Mouse (Mus musculus): Measurements from ENCODE around the gene Scfd2. TPM values are rescaled to one million over a fixed set of nuclear protein-coding genes. Genes with fewer than 3 reads are reported as not detected.

The Scfd2 gene
- polyA plus RNA-seq, 1 experiment from 2014 or later, result 17.7 TPM

GRCm38 (mm10) chr5:74240926-74241680 lies 290.5 kb downstream of the Scfd2 start:
- no peak overlapping the region for H3K4me3 ChIP-seq (ENCODE audit: low read length)
- no peaks in the 10 kb centered on the region for H3K36me3 ChIP-seq (ENCODE audit: control insufficient read depth, insufficient read depth, low read length)
- no peaks in the 10 kb centered on the region for H3K9me3 ChIP-seq (ENCODE audit: control insufficient read depth, low read length)
- H3K9ac ChIP-seq (ENCODE audit: low read depth, low read length), result no peak overlapping the region
- H3K4me2 ChIP-seq (ENCODE audit: low read depth, low read length), result no peak overlapping the region
- no peak for ATAC-seq
- no peaks in the 10 kb centered on the region for H3K27me3 ChIP-seq (replicated peaks; ENCODE audit: control insufficient read depth, insufficient read depth, low read length)
- H3K4me1 ChIP-seq (ENCODE audit: control insufficient read depth, insufficient read depth, low read length), result peaks cover 11% of the 10 kb centered on the region; the same call in 1 of the 2 replicates
- H3K27ac ChIP-seq (ENCODE audit: low read length), result no peak overlapping the region
- 68% methylated on average over 13 of the region's 13 CpGs for WGBS

- H3K4me3 ChIP-seq (ENCODE audit: low read length), result no peak overlapping the region
- 38% methylated on average over 8 of the region's 8 CpGs for WGBS
- H3K4me1 ChIP-seq (ENCODE audit: control insufficient read depth, insufficient read depth, low read length), result peaks cover 11% of the 10 kb centered on the region; the same call in 1 of the 2 replicates
- peak; percentile 79 for ATAC-seq
- no peak overlapping the region for H3K27ac ChIP-seq (ENCODE audit: low read length)
- no peak overlapping the region for H3K9ac ChIP-seq (ENCODE audit: low read depth, low read length)
- H3K9me3 ChIP-seq (ENCODE audit: control insufficient read depth, low read length), result no peaks in the 10 kb centered on the region
- no peaks in the 10 kb centered on the region for H3K36me3 ChIP-seq (ENCODE audit: control insufficient read depth, insufficient read depth, low read length)
- H3K4me2 ChIP-seq (ENCODE audit: low read depth, low read length), result no peak overlapping the region
- H3K27me3 ChIP-seq (replicated peaks; ENCODE audit: control insufficient read depth, insufficient read depth, low read length), result no peaks in the 10 kb centered on the region
These were observed 291.3 kb downstream of the Scfd2 start for GRCm38 (mm10) chr5:74240298-74240697.

- H3K36me3 ChIP-seq (ENCODE audit: control insufficient read depth, insufficient read depth, low read length), result no peaks in the 10 kb centered on the region
- no peak overlapping the region for H3K4me2 ChIP-seq (ENCODE audit: low read depth, low read length)
- H3K9me3 ChIP-seq (ENCODE audit: control insufficient read depth, low read length), result no peaks in the 10 kb centered on the region
- no peak overlapping the region for H3K9ac ChIP-seq (ENCODE audit: low read depth, low read length)
- 93% methylated on average over 1 of the region's 1 CpGs for WGBS
- no peak for ATAC-seq
- no peak overlapping the region for H3K27ac ChIP-seq (ENCODE audit: low read length)
- H3K4me3 ChIP-seq (ENCODE audit: low read length), result no peak overlapping the region
- H3K4me1 ChIP-seq (ENCODE audit: control insufficient read depth, insufficient read depth, low read length), result peaks cover 11% of the 10 kb centered on the region; the same call in 1 of the 2 replicates
- H3K27me3 ChIP-seq (replicated peaks; ENCODE audit: control insufficient read depth, insufficient read depth, low read length), result no peaks in the 10 kb centered on the region
These were observed 292.2 kb downstream of the Scfd2 start for GRCm38 (mm10) chr5:74239369-74239768.

- ATAC-seq, result no peak
- no peak overlapping the region for H3K4me3 ChIP-seq (ENCODE audit: low read length)
- H3K9me3 ChIP-seq (ENCODE audit: control insufficient read depth, low read length), result no peaks in the 10 kb centered on the region
- no peaks in the 10 kb centered on the region for H3K36me3 ChIP-seq (ENCODE audit: control insufficient read depth, insufficient read depth, low read length)
- H3K4me2 ChIP-seq (ENCODE audit: low read depth, low read length), result no peak overlapping the region
- H3K27me3 ChIP-seq (replicated peaks; ENCODE audit: control insufficient read depth, insufficient read depth, low read length), result no peaks in the 10 kb centered on the region
- WGBS, result 85% methylated on average over 7 of the region's 7 CpGs
- H3K27ac ChIP-seq (ENCODE audit: low read length), result no peak overlapping the region
- peaks cover 7% of the 10 kb centered on the region for H3K4me1 ChIP-seq (ENCODE audit: control insufficient read depth, insufficient read depth, low read length)
- no peak overlapping the region for H3K9ac ChIP-seq (ENCODE audit: low read depth, low read length)
These were observed 297.8 kb downstream of the Scfd2 start for GRCm38 (mm10) chr5:74233808-74234207.

- Histone ChIP-seq H3K27ac (ENCODE audit: low read length) (no peak overlapping the region), H3K4me1 (ENCODE audit: control insufficient read depth, insufficient read depth, low read length) (peaks cover 7% of the 10 kb centered on the region), H3K4me3 (ENCODE audit: low read length) (no peak overlapping the region), H3K9me3 (ENCODE audit: control insufficient read depth, low read length) (no peaks in the 10 kb centered on the region), H3K27me3 (replicated peaks; ENCODE audit: control insufficient read depth, insufficient read depth, low read length) (no peaks in the 10 kb centered on the region), H3K36me3 (ENCODE audit: control insufficient read depth, insufficient read depth, low read length) (no peaks in the 10 kb centered on the region), H3K9ac (ENCODE audit: low read depth, low read length) (no peak overlapping the region), H3K4me2 (ENCODE audit: low read depth, low read length) (no peak overlapping the region)
- WGBS, result 39% methylated on average over 2 of the region's 2 CpGs
- no peak; the same call in 1 of the 2 replicates for ATAC-seq
These were observed 301.0 kb downstream of the Scfd2 start for GRCm38 (mm10) chr5:74230525-74230924.

- no peaks in the 10 kb centered on the region for H3K36me3 ChIP-seq (ENCODE audit: control insufficient read depth, insufficient read depth, low read length)
- no peak overlapping the region for H3K4me3 ChIP-seq (ENCODE audit: low read length)
- H3K4me1 ChIP-seq (ENCODE audit: control insufficient read depth, insufficient read depth, low read length), result peaks cover 7% of the 10 kb centered on the region
- ATAC-seq, result no peak
- no peaks in the 10 kb centered on the region for H3K27me3 ChIP-seq (replicated peaks; ENCODE audit: control insufficient read depth, insufficient read depth, low read length)
- H3K27ac ChIP-seq (ENCODE audit: low read length), result no peak overlapping the region
- no peak overlapping the region for H3K9ac ChIP-seq (ENCODE audit: low read depth, low read length)
- WGBS, result 48% methylated on average over 11 of the region's 11 CpGs
- H3K4me2 ChIP-seq (ENCODE audit: low read depth, low read length), result no peak overlapping the region
- no peaks in the 10 kb centered on the region for H3K9me3 ChIP-seq (ENCODE audit: control insufficient read depth, low read length)
These were observed 301.7 kb downstream of the Scfd2 start for GRCm38 (mm10) chr5:74229775-74230413.

- H3K9me3 ChIP-seq (ENCODE audit: control insufficient read depth, low read length), result no peaks in the 10 kb centered on the region
- no peak overlapping the region for H3K4me3 ChIP-seq (ENCODE audit: low read length)
- H3K4me2 ChIP-seq (ENCODE audit: low read depth, low read length), result no peak overlapping the region
- H3K27ac ChIP-seq (ENCODE audit: low read length), result no peak overlapping the region
- H3K4me1 ChIP-seq (ENCODE audit: control insufficient read depth, insufficient read depth, low read length), result peaks cover 7% of the 10 kb centered on the region
- no peaks in the 10 kb centered on the region for H3K27me3 ChIP-seq (replicated peaks; ENCODE audit: control insufficient read depth, insufficient read depth, low read length)
- no peaks in the 10 kb centered on the region for H3K36me3 ChIP-seq (ENCODE audit: control insufficient read depth, insufficient read depth, low read length)
- ATAC-seq, result no peak
- 45% methylated on average over 1 of the region's 1 CpGs for WGBS
- H3K9ac ChIP-seq (ENCODE audit: low read depth, low read length), result no peak overlapping the region
These were observed 302.6 kb downstream of the Scfd2 start for GRCm38 (mm10) chr5:74228938-74229337.

GRCm38 (mm10) chr5:74227352-74227751 lies 304.2 kb downstream of the Scfd2 start:
- Histone ChIP-seq H3K4me2 (ENCODE audit: low read depth, low read length) (no peak overlapping the region), H3K36me3 (ENCODE audit: control insufficient read depth, insufficient read depth, low read length) (no peaks in the 10 kb centered on the region), H3K4me3 (ENCODE audit: low read length) (no peak overlapping the region), H3K27me3 (replicated peaks; ENCODE audit: control insufficient read depth, insufficient read depth, low read length) (no peaks in the 10 kb centered on the region), H3K9me3 (ENCODE audit: control insufficient read depth, low read length) (no peaks in the 10 kb centered on the region), H3K27ac (ENCODE audit: low read length) (no peak overlapping the region), H3K9ac (ENCODE audit: low read depth, low read length) (no peak overlapping the region), H3K4me1 (ENCODE audit: control insufficient read depth, insufficient read depth, low read length) (peaks cover 7% of the 10 kb centered on the region)
- no peak for ATAC-seq
- WGBS, result 92% methylated on average over 6 of the region's 6 CpGs

GRCm38 (mm10) chr5:74226183-74226582 lies 305.4 kb downstream of the Scfd2 start:
- WGBS, result 92% methylated on average over 5 of the region's 5 CpGs
- ATAC-seq, result no peak
- no peaks in the 10 kb centered on the region for H3K9me3 ChIP-seq (ENCODE audit: control insufficient read depth, low read length)
- no peak overlapping the region for H3K9ac ChIP-seq (ENCODE audit: low read depth, low read length)
- H3K36me3 ChIP-seq (ENCODE audit: control insufficient read depth, insufficient read depth, low read length), result no peaks in the 10 kb centered on the region
- H3K27ac ChIP-seq (ENCODE audit: low read length), result no peak overlapping the region
- H3K27me3 ChIP-seq (replicated peaks; ENCODE audit: control insufficient read depth, insufficient read depth, low read length), result no peaks in the 10 kb centered on the region
- peaks cover 7% of the 10 kb centered on the region for H3K4me1 ChIP-seq (ENCODE audit: control insufficient read depth, insufficient read depth, low read length)
- H3K4me3 ChIP-seq (ENCODE audit: low read length), result no peak overlapping the region
- no peak overlapping the region for H3K4me2 ChIP-seq (ENCODE audit: low read depth, low read length)

Measured in intestine, embryonic 16.5 days (tissue).